Mouse (Mus musculus): ENCODE results near the gene Mtor. TPM values are rescaled to one million over a fixed set of nuclear protein-coding genes. Genes with fewer than 3 reads are reported as not detected.

Gene Mtor
- polyA plus RNA-seq (2015; fragmentation: Nextera tagmentation; extraction: Ambion mirVana) = 15.7 and 18.0 TPM in 2 replicates

GRCm38 (mm10) chr4:148448179-148448852, at the start of gene Mtor:
Gene Mtor (plus strand): TSS chr4:148448611.

GRCm38 (mm10) chr4:148444250-148444967, 4.0 kb upstream of the Mtor start, which contains the start of gene Ubiad1:
Gene Ubiad1 (minus strand): TSS chr4:148444771.

GRCm38 (mm10) chr4:148500410-148500867, 52.0 kb downstream of the Mtor start, which contains the start of gene Angptl7:
Gene Angptl7 (minus strand): TSS chr4:148500460.

GRCm38 (mm10) chr4:148558297-148559000, 110.0 kb downstream of the Mtor start, which contains the start of gene Exosc10:
Gene Exosc10 (plus strand): TSS chr4:148558429.

GRCm38 (mm10) chr4:148591171-148591630, 142.8 kb downstream of the Mtor start, which contains the start of gene Srm:
Gene Srm (plus strand): TSS chr4:148591503.

GRCm38 (mm10) chr4:148602357-148603120, 154.1 kb downstream of the Mtor start, which contains the start of gene Masp2:
Gene Masp2 (plus strand): TSS chr4:148602554.

Other genes with a start within 250 kb of the Mtor start
- not detected in 2 replicates for gene Disp3, start 160.6 kb upstream of the Mtor start, polyA plus RNA-seq (2015; fragmentation: Nextera tagmentation; extraction: Ambion mirVana)
- gene Ubiad1, start 3.8 kb upstream of the Mtor start, polyA plus RNA-seq (2015; fragmentation: Nextera tagmentation; extraction: Ambion mirVana) = 12.6 and 13.5 TPM in 2 replicates
- gene Angptl7, start 51.8 kb downstream of the Mtor start, polyA plus RNA-seq (2015; fragmentation: Nextera tagmentation; extraction: Ambion mirVana) = 5.8 and 12.7 TPM in 2 replicates
- 38.4 and 40.7 TPM in 2 replicates for gene Exosc10, start 109.8 kb downstream of the Mtor start, polyA plus RNA-seq (2015; fragmentation: Nextera tagmentation; extraction: Ambion mirVana)
- 123 and 130 TPM in 2 replicates for gene Srm, start 142.9 kb downstream of the Mtor start, polyA plus RNA-seq (2015; fragmentation: Nextera tagmentation; extraction: Ambion mirVana)
- 0.25 TPM in 1 of 2 replicates, not detected in the other for gene Masp2, start 153.9 kb downstream of the Mtor start, polyA plus RNA-seq (2015; fragmentation: Nextera tagmentation; extraction: Ambion mirVana)
- 133 and 170 TPM in 2 replicates for gene Tardbp, start 178.4 kb downstream of the Mtor start, polyA plus RNA-seq (2015; fragmentation: Nextera tagmentation; extraction: Ambion mirVana)
- not detected in 2 replicates for gene Gm572, start 194.7 kb downstream of the Mtor start, polyA plus RNA-seq (2015; fragmentation: Nextera tagmentation; extraction: Ambion mirVana)

All from urinary bladder, postnatal 0 days (tissue).